In genomic region chr14:118820111-118820510, GRCm38 (mm10) we compare ENCODE assay signal across 9 mouse cellular contexts. TPM values are rescaled to one million over a fixed set of nuclear protein-coding genes. Genes with fewer than 3 reads are reported as not detected.
DNase-seq lines count a peak whose midpoint lies in the region; ATAC-seq and TF ChIP-seq lines count a peak whose summit lies in the region.
"Had no signal": no experiment of that assay in that cellular context is flagged by ENCODE, and none has a peak within 500 bp of the region (broad histone marks: within the 10 kb centered on the region; RNA-seq: fewer than 3 reads in every experiment).

No protein-coding gene starts in this region.

- DNase-seq in CH12.LX (ENCODE audit: extremely low read depth) (peak; percentile 67), ZHBTc4 (ENCODE audit: low read depth, low spot score) (peak; percentile 80)
- DNase-seq in embryo, embryonic 10.5 days (ENCODE audit: low spot score) = peak; percentile 83
- DNase-seq in gastrocnemius, adult 8-10 months (ENCODE audit: low spot score in 2 of 2) = peak; percentile 10 to 12
- DNase-seq in kidney, postnatal 14 days = peak; percentile 71
- no peak for DNase-seq in liver, embryonic 11.5 days (ENCODE audit: low spot score)
- peak; percentile 52 for DNase-seq in neural tube, embryonic 10.5 days (ENCODE audit: extremely low spot score, low spot score)
- DNase-seq in thymus, postnatal 36 days = peak; percentile 54 to 61

- H3K4me1 ChIP-seq in CH12.LX (ENCODE audit: control insufficient read depth in 1 of 2, insufficient read depth in 2 of 2) = peaks cover 0 to 12% of the 10 kb centered on the region in 2 experiments; a peak in 2 of 4 replicates
- no peaks in the 10 kb centered on the region for H3K4me1 ChIP-seq in liver, embryonic 11.5 days (replicated peaks; ENCODE audit: control insufficient read depth, insufficient read depth, low read length)
- H3K4me1 ChIP-seq: limb, embryonic 15.5 days had no signal

- H3K9ac ChIP-seq in CH12.LX (ENCODE audit: insufficient read depth, low read depth) = no peak overlapping the region
- H3K9ac ChIP-seq in liver, embryonic 11.5 days (ENCODE audit: low read depth, low read length) = no peak overlapping the region
- H3K9ac ChIP-seq: limb, embryonic 15.5 days had no signal

- dilution Hi-C loops in CH12.LX (cut with MboI; ENCODE audit: extremely low pct_ligation_motif_present, extremely low pct_unique_long_range_greater_than_20kb, low sequenced_read_pairs) = no loop called here

- in situ Hi-C loops in CH12.LX (cut with MboI; ENCODE audit: low pct_ligation_motif_present, low pct_unique_long_range_greater_than_20kb, low sequenced_read_pairs) = loop anchor here (10.0 to 25.0 kb wide), 2 partner anchors 95 to 608 kb away; no protein-coding TSS in a partner anchor

- peak; percentile 50 for ATAC-seq in liver, embryonic 11.5 days (replicated peaks; ENCODE audit: low FRiP score)

- peak; percentile 91 to 98 for TF ChIP-seq CTCF in CH12.LX (conservative IDR thresholded peaks at IDR 0.05 in 1 of 2, IDR thresholded peaks at IDR 0.05 in 1 of 2; ENCODE audit: low read depth in 2 of 2, low read length in 2 of 2)

- TF ChIP-seq RAD21 in CH12.LX (IDR thresholded peaks at IDR 0.05; ENCODE audit: low read depth, low read length) = peak; percentile 91

- peak overlapping the region; percentile 47; the same call in 1 of the 2 replicates for H3K4me2 ChIP-seq in CH12.LX (ENCODE audit: insufficient read depth, low read depth, poor library complexity, severe bottlenecking)
- H3K4me2 ChIP-seq in liver, embryonic 11.5 days = no peak overlapping the region
- H3K4me2 ChIP-seq: limb, embryonic 15.5 days had no signal

- H3K36me3 ChIP-seq in CH12.LX (replicated peaks in 1 of 2; ENCODE audit: control insufficient read depth in 1 of 2, insufficient read depth in 1 of 2, low read length in 1 of 2) = no peaks in the 10 kb centered on the region
- no peaks in the 10 kb centered on the region for H3K36me3 ChIP-seq in liver, embryonic 11.5 days (ENCODE audit: control insufficient read depth, insufficient read depth, low read length)
- H3K36me3 ChIP-seq: limb, embryonic 15.5 days had no signal

- H3K27me3 ChIP-seq in CH12.LX (replicated peaks) = no peaks in the 10 kb centered on the region
- no peaks in the 10 kb centered on the region for H3K27me3 ChIP-seq in liver, embryonic 11.5 days (replicated peaks; ENCODE audit: control insufficient read depth, insufficient read depth, low read length)
- H3K27me3 ChIP-seq: limb, embryonic 15.5 days had no signal

- TF ChIP-seq POLR2A in CH12.LX (IDR thresholded peaks at IDR 0.05; ENCODE audit: low read depth, low read length) = no peak

- H3K27ac ChIP-seq in CH12.LX (ENCODE audit: insufficient read depth, low read depth) = no peak overlapping the region
- no peak overlapping the region for H3K27ac ChIP-seq in liver, embryonic 11.5 days (ENCODE audit: low read depth, low read length)
- H3K27ac ChIP-seq: limb, embryonic 15.5 days had no signal

- H3K9me3 ChIP-seq in CH12.LX (replicated peaks; ENCODE audit: low read length) = peaks cover 11% of the 10 kb centered on the region
- no peaks in the 10 kb centered on the region; the same call in 1 of the 2 replicates for H3K9me3 ChIP-seq in liver, embryonic 11.5 days (ENCODE audit: control insufficient read depth, low read length)
- H3K9me3 ChIP-seq: limb, embryonic 15.5 days had no signal

- no peak for TF ChIP-seq EP300 in CH12.LX (IDR thresholded peaks at IDR 0.05; ENCODE audit: low read length)

- H3K79me2 ChIP-seq in CH12.LX (replicated peaks; ENCODE audit: control insufficient read depth, extremely low read depth, insufficient read depth, poor library complexity, severe bottlenecking) = no peaks in the 10 kb centered on the region

- 14% methylated on average over 8 of the region's 8 CpGs for WGBS in liver, embryonic 11.5 days

- H3K4me3 ChIP-seq in CH12.LX (replicated peaks in 1 of 3; ENCODE audit: low read depth in 2 of 3, low read length in 2 of 3, poor library complexity in 1 of 3) = no peak overlapping the region
- H3K4me3 ChIP-seq in liver, embryonic 11.5 days (ENCODE audit: low read depth, low read length) = no peak overlapping the region
- H3K4me3 ChIP-seq: limb, embryonic 15.5 days had no signal

TF ChIP-seq in CH12.LX, 34 proteins besides CTCF, POLR2A, EP300 and RAD21:
- peak; percentile 75 for TF ChIP-seq SMC3 (IDR thresholded peaks at IDR 0.05; ENCODE audit: low read depth, low read length)
- TF ChIP-seq MAX (IDR thresholded peaks at IDR 0.05; ENCODE audit: low read length) = no peak
- TF ChIP-seq USF2 (conservative IDR thresholded peaks at IDR 0.05; ENCODE audit: low read depth, low read length) = no peak
- TF ChIP-seq ZKSCAN1 (IDR thresholded peaks at IDR 0.05; ENCODE audit: borderline replicate concordance, low read depth, low read length) = no peak
- no peak for TF ChIP-seq HCFC1 (IDR thresholded peaks at IDR 0.05; ENCODE audit: low read depth, low read length)
- TF ChIP-seq ZC3H11A (IDR thresholded peaks at IDR 0.05; ENCODE audit: low read depth, low read length) = peak; percentile 1; the same call in 1 of the 2 replicates
- 0 out of 2 replicates have a peak, but pooled peaks have one; percentile 7 for TF ChIP-seq TCF12 (IDR thresholded peaks at IDR 0.05; ENCODE audit: low read depth, low read length)
- TF ChIP-seq MYC (IDR thresholded peaks at IDR 0.05; ENCODE audit: low read depth, low read length) = 0 out of 2 replicates have a peak, but pooled peaks have one; percentile 50
- TF ChIP-seq JUN (IDR thresholded peaks at IDR 0.05; ENCODE audit: insufficient read depth, low read depth, low read length) = no peak

RNA-seq across cellular contexts. Expression of gene Cldn10, which starts 32.4 kb away (rescaled TPM):
- not detected in 2 replicates for total RNA-seq in CH12.LX (2012; rRNA removed)
- total RNA-seq in CH12.LX (2014; rRNA removed) = 0.18 TPM in 1 of 2 replicates, not detected in the other
- not detected in 2 replicates for polyA plus RNA-seq in CH12.LX (2012; ENCODE audit: insufficient read length, low read depth)
- not detected for total RNA-seq in gastrocnemius, adult 8-10 months (2022)
- 0.30 and 0.47 TPM in 2 replicates for polyA plus RNA-seq in liver, embryonic 11.5 days (2014; fragmentation: Nextera tagmentation; extraction: Ambion mirVana)
